Mouse (Mus musculus) cerebral cortex, adult 2 months (tissue): Measurements from ENCODE around the gene Gfy.

Experiments
- WGBS: fragments of 180-500 bp; shearing (Covaris S2); methylation state at CpG from one replicate; pipeline ENCODE4 v1.1.7; 2018; 5-methylcytosine and 5-hydroxymethylcytosine counted together

Gene Gfy

DNA sequence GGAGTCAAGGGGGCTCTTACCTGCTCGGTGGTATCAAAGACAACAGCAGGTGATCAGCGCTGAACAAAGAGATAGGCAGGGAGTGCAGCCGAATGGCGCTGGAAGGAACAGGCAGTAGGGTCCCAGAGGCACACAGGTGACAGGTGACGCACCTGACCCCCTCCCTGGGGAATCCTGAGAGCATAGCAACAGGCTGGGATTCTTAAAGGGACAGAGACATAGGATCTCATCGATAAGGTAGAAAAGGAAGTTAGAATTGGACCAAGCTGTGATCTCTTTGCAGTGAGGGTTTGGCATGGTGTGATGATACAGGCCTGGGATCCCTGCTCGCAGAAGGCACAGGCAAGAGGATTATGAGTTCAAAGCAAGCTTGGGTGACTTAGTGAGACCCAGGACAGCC is at the start of gene Gfy:
Gene Gfy, minus strand, starts transcription at position 101 of the 400 bp plus-strand sequence.
- WGBS = 43% methylated on average over 7 of the region's 7 CpGs

DNA sequence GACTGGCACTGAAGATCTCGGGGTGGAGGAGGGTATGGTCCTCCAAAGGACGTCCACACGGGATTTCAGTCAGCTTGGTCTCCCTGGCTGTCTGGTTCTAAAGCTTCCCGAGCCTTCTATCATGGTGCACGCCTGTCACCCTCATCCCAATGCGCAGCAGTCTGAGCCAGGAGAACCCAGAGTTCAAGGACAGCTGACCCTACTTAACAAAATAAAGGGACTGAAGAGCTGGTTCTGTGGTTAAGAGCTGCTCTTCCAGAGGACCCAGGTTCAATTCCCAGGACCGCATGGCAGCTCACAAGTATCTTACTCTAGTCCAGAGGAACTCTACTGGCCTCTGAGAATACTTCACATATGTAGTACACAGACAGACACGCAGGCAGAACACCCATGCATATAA is 49.7 kb upstream of the Gfy start:
- 97% methylated on average over 8 of the region's 8 CpGs for WGBS

DNA sequence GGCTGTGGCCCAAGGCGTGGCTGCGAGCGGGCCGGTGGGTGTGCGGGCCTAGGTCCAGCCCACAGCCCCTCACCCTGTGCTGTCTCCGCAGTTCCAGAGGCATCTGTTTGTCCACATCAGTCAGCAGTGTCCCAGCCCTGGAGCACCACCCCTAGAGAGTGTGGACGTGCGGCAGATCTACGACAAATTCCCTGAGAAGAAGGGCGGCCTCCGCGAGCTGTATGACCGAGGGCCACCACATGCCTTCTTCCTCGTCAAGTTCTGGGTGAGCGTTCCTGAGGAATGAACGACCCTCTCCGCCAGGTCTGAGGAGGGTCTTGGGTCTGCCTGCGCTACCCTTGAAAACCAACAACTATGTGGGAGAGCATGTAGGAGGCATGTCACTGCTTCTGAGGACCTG is 49.2 kb upstream of the Gfy start:
- 95% methylated on average over 18 of the region's 18 CpGs for WGBS

DNA sequence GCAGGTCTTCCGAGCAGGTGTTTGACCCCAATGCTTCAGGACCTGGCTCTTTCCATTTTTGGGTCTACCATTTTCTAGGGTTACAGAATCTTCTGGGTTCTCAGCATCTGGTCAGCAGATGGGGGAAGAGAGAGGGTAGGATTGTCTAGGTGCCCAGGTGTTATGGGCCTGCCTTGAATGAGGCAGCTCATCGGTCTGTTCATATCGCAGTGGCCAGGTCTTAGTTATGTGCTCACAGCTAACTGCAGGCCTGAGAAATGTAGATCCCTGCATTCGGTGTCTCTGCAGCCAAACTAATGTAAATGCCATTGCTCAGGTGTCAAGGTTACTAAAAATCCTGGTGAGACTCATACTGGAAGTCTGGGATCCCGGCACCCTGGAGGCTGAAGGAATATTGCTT is 47.1 kb upstream of the Gfy start:
- WGBS = 98% methylated on average over 5 of the region's 5 CpGs

DNA sequence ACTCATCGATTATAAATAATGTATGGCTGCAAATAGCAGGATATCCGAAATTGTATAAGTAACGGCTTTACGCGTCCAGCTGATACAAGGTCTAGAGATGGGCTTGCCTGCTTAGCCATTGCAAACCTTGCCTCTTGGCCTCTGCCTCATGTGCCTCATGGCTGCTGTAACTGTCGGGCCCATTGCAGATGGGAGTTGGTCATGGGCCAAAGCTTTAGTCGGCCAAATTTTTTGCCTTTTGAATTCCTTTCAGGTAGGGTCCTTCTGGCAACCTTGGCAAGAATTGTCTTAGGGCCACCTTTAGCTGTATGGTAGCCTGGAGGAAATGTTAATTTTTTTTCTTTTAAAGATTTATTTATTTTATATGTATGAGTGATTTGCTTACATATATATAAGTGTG is 45.5 kb upstream of the Gfy start:
- WGBS = 89% methylated on average over 7 of the region's 7 CpGs

DNA sequence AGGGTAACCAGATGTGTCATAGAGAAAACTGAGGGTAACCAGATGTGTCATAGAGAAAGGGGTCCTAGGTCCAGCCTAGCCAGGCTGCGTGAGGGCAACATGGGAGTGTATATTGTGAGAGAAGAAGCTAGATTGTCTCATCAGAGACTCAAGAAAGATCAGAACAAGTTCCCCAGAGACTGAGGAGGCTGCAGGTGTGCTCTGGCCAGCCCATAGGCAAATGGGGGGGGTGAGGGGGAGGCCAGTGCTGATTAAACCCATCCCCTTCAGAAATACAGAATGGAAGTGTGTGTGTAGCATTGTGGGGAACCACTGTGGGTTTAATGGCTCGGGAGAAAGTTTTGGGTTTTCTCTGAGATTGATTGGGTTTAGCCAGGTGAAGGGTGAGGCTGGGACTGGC is 42.3 kb upstream of the Gfy start:
- WGBS = 91% methylated on average over 2 of the region's 2 CpGs

DNA sequence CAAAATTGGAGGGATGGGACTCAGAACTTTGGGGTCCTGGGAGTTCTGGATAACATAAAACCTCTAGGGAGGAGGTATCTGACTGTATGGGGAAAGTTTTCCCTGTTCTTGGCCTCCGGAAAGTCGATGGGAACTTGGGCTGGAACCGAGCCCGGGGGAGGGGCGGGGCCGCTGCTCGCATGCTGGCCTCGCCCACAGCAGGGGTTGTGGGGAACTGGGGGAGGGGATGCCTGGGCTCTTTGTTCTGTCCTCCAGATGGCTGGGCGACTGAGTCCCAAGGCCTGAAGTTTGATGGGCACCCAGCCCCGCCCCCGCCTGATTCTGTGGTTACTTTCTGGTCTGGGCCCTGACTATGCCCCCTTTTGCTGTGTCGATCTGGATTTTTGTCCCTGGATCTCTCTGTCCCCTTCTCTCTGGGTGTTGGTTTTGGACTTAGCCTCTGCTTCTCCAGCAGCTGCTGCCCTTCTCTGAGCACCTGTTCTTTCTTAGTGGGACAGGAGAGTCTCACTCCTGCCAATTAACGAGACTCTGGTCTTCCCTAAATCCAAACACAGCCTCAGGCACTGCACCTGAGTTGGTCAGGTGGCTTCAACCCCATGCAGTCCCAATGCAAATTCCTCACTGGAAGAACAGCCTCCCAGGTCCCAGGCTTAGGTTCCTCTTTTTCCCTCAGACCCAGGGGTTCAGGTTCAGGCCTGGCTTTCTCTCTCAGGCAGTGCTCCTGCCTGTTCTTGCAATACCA is 37.2 kb upstream of the Gfy start:
- WGBS = 17% methylated on average over 13 of the region's 13 CpGs

DNA sequence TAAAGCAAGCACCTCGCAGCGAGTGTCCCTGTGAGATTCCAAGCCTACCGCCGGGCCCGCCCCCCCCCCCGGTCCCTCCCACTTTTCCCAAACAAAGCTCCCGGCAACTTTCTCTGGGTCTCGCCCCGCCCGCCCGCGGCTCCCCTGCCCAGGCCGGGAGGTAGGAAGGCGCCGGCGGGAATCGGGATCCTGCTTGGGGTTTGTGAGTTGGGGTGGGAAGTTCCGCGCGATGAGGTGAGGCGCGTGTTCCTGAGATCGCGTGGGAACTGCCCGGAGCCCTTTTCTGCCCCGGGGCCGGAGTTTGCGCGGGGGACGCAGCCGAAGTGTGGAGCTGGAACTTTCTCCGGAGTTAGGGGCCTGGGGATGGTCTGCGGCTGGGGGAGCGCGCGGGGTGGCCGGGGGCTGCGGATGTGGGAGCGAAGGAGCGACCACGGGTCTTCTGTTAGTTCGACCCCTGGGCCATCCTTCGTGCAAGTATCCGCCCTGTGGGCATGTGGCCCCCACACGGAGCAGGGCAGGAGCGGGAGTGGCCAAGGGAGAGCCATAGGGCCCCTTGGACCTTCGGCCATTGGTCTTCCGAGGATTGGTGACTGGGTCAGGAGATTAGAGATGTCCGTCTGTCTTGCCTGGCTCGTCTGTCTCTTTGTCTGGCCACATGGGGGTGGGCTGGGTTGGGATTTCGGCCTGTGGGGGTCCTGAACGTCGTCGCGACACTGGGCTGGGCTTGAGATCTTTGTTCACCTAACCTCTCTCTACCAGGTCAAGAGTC is 36.5 kb upstream of the Gfy start, which contains the start of gene Tead2:
Gene Tead2, plus strand, starts transcription at position 81 of the 769 bp plus-strand sequence.
- 3% methylated on average over 55 of the region's 55 CpGs for WGBS

DNA sequence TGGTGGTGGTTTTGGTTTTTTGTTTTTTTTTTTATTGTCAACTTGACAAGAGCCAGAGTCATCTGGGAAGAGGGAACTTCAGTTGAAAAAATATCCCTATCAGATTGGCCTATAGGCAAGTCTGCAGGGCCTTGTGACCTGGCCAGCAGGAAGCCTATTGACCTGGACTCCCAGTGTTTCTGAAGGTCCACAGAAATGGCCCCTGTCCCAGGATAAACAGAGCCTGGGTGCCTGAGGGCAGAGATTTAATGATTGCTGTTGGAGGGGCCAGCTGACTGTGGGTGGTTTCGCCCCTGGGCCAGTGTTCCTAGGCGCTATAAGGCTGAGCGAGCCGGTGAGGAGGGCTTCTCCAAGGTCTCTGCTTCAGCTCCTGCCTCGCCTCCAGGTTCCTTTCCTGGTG is 34.3 kb upstream of the Gfy start:
- WGBS = 81% methylated on average over 5 of the region's 5 CpGs

DNA sequence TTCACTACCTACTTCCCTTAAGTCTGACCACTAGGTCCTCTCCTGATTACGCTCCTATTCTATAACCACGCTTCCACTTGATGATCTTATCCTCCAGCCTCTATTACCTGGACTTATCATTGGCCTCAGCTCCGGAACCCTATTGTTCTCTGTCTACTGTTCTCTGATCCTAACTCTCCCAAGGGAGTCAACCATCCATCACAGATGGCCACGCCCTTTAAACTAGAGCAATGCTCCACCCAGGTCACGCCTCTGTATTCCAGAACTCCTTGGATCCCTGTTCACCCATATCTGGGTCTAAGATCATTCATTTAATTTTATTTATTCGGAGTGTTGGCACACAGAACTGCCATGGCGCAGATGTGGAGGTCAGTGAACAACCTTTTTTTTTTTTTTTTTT is 33.0 kb upstream of the Gfy start:
- WGBS = 82% methylated on average over 7 of the region's 7 CpGs

DNA sequence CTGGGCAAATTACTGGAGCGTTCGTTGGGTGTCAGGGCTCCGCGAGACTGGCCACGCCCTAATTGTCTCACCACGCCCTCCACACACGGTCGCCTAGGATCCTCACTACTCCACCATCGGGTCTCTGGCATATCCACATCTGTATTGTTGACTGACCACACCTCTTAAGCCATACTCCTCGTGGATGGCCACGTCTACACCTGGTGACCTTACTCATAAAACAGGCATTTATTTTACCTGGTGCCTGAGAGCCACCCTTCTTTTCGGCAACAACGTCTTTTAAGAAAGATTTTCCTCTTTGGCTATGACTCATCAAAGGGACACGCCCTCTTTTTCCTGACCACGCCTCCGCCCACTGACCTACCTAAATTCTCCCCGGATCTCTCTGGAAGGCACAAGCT is 32.5 kb upstream of the Gfy start, which contains the start of gene Dkkl1:
Gene Dkkl1, minus strand, starts transcription at position 297 of the 401 bp plus-strand sequence.
- WGBS = 10% methylated on average over 17 of the region's 17 CpGs

DNA sequence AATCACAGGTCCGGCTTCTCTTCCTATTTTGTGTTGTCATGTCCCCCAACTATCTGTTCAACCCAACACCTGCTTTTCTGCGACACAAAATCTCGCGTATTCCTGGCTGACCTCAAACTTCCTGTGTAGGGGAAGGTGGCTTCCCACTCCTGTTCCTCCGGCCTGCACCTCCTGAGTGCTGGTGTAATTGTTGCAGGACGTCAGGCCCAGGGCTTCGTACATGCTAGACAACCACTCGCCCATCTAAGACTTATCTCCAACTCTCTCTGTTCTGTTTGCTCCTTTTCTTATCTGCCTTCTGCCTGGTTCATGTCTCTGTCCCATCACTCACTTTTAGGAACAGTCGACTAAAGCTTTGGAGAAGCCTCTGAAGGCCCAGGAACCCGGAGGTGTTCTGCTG is 31.7 kb upstream of the Gfy start:
- WGBS = 77% methylated on average over 10 of the region's 10 CpGs

DNA sequence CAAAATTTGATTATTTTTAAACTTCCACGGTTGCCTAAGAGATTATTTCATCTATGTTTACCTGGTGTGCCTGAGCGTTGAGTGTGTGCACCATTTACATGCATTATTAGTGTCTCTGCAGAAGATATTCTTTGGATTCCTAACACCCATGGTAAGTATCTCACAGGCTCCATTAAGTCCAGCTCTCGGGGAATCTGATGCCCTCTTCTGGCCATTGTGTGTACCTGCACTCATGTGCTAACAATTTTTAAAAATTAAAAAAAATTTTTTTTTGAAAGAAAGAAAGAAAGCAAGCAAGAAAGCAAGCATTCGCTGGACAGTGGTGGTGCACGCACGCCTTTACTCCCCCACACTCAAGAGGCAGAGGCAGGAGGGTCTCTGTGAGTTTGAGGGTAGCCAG is 28.9 kb upstream of the Gfy start:
- 74% methylated on average over 6 of the region's 6 CpGs for WGBS

DNA sequence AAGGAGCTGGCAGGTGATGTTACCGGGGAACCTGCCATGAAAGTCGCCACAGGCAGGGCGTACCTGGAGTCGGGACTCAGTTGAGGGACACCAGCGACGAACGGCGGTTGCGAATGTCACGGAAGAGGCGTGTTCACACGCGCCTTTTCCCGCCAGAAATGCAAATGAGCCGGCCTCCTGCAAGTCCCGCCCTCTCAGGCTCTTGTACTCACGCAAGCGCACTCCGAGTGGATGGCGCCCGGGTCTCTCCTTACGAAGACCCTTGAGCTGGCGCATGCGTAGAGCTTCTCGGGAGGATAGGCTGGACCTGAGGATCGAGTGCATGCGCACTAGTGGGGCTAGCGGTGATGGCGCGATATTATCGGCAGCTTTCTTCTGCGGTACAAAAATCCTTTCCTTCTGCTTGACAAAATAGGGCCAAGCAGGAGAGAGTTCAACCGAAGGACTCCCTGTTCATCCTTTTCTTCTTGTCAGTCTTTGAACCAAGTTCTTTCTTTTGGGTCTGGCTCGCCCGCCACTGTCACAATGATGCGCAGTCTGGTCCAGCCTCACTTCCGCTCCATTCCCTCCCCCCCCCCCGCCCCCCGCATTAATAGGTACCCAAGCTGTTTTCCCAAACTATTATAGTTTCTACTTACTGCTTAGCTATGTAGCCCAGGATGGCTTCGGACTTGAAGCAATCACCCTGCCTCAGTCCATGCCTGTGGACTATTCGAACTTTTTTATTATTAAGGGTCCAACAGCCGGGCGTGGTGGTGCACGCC is 25.2 kb upstream of the Gfy start, which contains the start of gene Ccdc155:
Gene Ccdc155, minus strand, starts transcription at position 513 of the 764 bp plus-strand sequence.
- WGBS = 7% methylated on average over 44 of the region's 44 CpGs

DNA sequence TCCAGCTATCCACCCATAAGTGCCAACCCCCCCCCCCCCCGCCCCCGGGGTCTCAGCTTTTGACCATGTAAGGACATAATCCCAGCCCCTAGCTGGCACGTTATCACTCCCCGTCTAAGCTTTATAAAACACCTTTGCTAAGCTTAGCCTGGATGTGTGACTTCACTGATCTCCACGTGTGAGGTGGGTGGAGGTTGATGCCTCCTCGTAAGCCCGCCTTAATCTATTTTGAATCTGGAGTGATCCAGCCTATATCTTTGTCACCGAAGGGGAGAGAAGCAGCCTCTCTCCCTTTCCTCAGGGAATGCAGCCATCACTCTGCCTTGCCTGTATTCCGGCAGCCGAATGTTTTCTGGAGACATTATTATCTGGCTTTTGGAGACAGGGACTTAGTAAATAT is 23.3 kb upstream of the Gfy start:
- WGBS = 30% methylated on average over 10 of the region's 10 CpGs

DNA sequence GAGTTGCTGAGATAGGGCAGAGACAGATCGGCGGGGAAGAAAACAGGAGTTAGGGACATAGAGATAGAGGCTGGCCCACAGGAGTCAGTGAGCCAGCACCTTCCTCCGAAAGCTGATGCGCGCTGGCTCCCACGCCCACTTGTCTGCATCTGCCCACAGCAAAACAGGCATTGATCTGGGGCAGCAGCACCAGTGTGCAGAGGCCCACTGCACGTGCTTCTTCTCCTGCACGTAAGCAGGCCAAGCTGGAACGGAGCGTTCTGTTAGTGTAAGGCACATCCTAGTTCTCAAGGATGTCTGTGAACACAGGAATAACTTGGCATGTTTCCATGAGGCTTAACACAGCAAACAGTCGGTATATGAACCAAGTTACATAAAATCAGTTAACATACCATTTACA is 19.6 kb upstream of the Gfy start:
- WGBS = 49% methylated on average over 11 of the region's 11 CpGs

DNA sequence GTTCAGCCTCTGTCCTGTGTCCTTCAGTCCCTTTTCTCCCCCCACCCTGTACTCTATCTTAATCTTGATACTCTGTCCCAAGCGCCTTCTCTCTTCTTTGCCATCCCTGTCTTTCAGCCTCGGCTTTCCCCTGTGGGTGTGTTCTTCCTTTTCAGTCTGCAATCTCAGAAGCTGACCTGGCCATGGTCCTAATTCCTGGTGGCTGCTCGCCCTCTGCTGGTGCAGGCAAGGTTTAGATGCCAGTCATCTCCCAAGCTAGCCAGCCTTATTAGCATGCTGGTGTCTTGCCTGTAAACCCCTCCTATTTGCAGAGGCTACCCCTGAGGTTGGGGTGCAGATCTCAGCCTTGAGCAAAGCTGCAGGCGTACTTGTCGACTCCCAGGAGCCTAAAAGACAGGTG is 19.1 kb upstream of the Gfy start:
- 14% methylated on average over 5 of the region's 5 CpGs for WGBS

DNA sequence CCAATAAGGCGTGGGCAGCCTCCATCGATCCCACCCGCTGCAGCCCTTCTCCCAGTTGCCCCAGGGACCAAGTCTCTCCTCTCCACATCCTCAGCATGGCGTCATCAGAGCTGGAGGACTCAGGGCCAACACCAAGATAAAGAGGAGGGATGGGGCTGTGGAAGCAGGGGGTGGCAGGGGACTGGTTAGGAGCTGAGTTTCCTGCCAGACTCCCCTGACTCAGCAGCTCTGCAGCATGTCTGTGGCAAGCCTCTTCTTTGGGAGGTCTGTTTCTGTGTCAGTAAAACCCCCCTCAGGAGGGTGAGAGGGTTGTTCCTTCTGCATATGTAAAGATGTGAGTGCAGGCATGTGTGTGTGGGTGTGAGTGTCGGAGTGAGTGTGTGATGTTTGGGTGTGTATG is 17.6 kb upstream of the Gfy start:
- WGBS = 53% methylated on average over 5 of the region's 5 CpGs

DNA sequence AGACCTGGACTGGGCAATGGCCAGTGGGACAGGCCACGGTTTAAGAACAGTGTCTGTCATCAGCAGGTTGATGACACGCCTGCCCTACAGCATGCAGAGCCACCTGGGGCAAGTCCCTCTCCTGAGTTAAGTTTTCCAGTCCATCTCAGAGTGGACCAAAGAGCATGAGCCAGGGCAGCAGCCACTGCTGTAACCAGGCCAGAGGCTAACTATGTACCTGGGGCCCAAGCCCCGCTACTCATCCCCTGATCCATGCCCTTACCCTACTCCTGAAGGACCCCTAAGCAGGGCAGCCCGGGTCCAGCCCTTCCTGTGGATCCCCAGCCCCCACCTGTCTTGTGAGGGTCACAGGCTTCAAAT is 16.8 kb upstream of the Gfy start:
- WGBS = 88% methylated on average over 4 of the region's 4 CpGs

DNA sequence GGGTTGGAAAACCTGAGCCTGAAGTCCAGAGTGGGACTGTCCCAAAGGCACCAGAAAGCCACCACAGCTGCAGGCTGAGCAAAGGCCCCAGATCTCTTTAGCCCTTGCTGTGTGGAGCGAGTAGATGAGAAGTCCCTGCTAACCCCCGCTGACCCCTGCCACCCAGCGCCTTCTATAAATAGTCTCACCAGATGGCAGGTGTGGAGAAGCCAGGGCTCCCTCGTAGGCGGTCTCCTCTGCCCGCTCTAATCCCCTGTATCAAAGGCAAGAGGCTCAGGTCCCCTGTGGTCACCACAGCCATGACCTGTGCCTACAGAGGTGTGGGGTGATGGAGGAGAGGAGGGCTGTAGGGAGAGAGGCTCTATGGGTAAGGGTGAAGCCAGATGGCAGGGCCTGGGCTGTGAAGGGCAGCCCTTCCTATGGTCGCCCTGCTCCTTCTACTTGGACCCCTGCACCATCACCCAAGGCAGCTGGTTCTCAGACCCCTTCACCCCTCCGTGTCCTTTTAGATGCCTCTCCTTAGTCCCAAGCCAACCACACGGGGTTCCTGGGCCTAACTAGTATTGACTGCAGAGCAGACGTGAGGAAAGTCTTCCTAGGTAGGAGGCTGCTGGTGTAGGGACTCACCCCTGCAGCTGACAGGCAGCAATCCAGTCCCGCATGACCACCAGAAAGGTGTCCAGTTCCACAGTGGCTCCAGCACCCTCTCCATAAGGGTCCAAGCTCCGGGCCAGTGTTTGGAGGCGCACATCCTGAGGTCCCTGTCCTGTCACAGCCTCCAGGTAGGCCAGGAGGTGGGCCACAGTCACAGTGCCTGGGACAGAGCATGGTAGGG is 16.2 kb upstream of the Gfy start:
- WGBS = 80% methylated on average over 13 of the region's 13 CpGs
